Mouse (Mus musculus): ENCODE results near the gene Wfdc3.
"Not testable (repeated sequence)": the region's sequence is repeated elsewhere in the genome, so short reads cannot be mapped to it uniquely, and the experiment has no call there.

Gene Wfdc3

DNA sequence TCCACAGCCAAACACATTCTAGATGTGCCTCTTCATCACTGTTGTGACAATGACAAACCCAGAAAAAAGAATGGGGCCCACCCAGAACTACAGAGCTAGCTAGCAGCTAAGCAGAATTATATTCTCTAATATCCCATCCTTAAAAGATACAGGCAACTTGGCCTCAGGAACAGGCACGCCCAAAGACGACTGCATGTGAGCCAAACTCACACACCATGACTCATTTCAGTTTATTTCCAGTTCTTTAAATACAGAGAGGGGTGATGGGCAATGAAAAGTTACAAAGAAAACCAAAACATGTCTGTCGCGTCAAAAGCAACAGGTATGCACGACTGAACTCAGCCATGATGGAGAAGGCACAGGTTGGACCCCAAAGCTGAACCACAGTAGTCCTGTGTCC is 10.3 kb downstream of the Wfdc3 start:
- no peak for DNase-seq

- DNase-seq, result no peak
Measured at GRCm38 (mm10) chr2:164734839-164735238, 10.9 kb downstream of the Wfdc3 start.

GRCm38 (mm10) chr2:164733259-164733658 is 12.5 kb downstream of the Wfdc3 start:
- no peak for DNase-seq

- DNase-seq, result no peak
Measured at GRCm38 (mm10) chr2:164731719-164732118, 14.0 kb downstream of the Wfdc3 start.

GRCm38 (mm10) chr2:164725895-164726619 is 19.7 kb downstream of the Wfdc3 start:
- peak; percentile 42 for DNase-seq

DNA sequence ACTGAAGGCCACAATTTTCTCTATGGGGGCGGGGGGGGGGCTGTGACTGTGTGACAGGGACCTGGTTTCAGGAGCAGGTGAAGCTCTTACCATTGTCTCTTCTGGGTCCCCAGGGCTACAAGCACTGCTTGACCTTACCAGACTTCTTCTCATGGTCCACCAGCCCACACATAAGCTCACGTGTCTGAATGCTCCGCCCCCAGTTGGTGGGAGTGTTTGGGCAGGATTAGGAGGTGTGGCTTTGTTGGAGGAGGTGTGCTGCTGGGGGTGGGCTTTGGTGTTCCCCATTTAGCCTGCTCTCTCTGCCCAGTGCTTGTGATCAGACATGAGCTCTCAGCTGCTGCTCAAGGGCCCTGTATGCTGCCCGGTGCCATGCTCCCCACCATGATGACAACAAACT is 22.5 kb downstream of the Wfdc3 start:
- no peak for DNase-seq

GRCm38 (mm10) chr2:164716194-164716786 is 29.4 kb downstream of the Wfdc3 start:
- not testable (repeated sequence) for DNase-seq

DNA sequence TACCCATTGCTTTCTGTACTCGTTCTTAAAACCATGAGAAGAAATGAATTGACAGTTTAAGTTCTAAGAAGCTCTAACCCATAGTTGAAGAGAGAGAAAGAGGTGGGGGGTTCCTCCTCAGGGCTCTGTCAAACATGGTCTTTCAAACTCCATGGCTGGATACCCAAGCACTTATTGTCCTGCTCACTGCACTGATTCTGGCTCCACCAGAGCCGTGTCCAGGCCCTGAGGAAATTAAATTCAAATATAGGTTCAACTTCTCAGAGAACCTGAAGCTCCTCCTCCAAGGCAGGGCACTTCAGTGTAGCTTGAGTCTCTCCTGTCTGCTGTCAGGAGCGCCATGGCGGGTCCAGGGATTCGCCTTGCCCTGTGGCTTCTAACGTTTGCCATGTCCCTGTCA is 30.7 kb downstream of the Wfdc3 start, which contains the start of gene Spint5:
Gene Spint5 (plus strand): TSS at position 301 of the 400 bp plus-strand sequence.
- no peak for DNase-seq

GRCm38 (mm10) chr2:164705991-164706390 is 39.7 kb downstream of the Wfdc3 start:
- no peak for DNase-seq

DNA sequence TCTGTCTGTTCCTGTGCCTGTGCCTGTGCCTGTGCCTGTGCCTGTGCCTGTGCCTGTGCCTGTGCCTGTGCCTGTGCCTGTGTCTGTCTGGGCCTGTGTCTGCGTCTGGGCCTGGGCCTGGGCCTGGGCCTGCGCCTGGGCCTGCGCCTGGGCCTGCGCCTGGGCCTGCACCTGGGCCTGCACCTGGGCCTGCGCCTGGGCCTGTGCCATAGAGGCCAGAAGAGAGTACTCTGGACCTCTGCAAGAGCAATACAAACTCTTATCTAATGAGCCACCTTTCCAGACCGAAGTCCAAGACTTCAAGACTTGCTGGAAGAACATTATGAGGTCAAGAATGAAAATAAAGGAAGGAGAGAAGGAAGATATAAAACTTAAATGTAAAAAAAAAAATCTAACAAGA is 40.4 kb downstream of the Wfdc3 start:
- no peak for DNase-seq

DNA sequence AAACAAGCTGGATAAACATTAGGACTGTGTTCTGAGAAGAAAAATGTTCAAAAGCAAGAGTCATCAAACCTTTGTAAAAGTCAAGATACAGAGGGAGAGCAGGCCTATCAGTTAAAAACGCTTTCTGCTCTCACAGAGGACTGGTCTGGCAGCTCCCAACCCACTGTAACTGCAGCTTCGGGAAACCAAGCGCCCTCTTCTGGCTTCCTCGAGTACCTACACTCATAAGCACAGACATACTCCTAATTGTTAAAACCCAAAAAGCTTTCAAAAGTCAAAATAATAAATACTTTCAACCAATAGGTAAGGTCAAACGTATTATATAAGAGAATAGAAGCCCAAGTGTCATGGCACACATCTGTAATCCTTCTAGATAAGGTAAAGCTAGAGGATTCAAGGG is 41.5 kb downstream of the Wfdc3 start:
- DNase-seq, result no peak

DNA sequence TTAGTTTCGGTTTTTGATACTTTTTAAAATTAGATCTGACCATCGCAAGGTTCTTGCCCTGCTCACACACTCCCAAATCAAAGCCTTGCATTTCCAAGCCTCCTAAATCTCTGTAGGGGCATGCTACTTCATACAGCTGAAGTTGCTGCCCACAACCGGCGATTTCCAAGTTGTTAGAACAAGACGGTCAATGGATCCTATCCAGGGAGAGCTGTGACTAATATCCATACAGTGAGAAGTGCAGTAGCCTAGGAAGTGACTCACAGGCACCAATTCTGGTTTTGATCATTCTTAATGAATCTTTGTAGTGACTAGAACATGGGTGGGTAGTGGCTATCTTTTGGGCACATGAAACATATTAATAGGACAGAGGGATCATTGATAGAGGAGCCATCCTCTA is 44.0 kb downstream of the Wfdc3 start:
- no peak for DNase-seq

DNA sequence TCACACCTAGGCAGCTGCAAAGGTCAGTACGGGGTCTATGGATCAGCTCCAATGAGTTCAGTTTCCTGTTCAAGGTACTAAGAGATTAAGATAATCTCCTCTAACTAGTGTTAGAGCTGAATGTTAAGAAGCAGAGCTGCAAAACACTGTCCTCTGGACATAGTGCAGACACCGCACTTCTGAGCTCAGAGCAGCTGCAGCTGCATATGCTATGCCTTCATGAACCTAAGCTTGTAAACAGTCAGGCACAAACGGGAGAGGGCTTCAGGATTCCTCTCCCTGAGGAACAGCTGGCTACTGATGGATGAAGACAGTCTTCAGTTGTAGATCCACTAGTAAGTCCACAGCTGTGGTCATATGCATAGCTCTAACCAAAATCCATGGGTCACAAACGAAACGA is 44.8 kb downstream of the Wfdc3 start:
- no peak for DNase-seq

DNA sequence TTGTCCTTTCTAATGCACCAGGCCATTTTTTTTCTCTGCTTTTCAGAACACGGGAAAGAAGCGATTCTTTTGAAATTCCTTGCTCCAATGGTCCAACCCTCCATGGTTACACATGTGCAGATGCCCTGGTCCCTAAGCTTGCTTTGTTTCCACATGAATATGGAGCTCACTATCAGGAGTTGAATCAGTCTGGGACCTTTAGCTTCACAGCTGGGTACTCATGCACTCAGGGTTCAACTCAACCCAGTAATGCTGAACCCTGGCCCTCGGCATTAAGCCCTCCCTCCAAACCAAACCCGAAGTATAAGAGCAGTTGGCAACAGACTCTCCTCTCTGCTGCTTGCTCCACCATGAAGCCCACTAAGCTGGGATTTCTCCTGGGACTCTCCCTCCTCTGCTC is 47.5 kb downstream of the Wfdc3 start, which contains the start of gene Spint4:
Gene Spint4 (plus strand): TSS at position 301 of the 400 bp plus-strand sequence.
- DNase-seq, result no peak

DNA sequence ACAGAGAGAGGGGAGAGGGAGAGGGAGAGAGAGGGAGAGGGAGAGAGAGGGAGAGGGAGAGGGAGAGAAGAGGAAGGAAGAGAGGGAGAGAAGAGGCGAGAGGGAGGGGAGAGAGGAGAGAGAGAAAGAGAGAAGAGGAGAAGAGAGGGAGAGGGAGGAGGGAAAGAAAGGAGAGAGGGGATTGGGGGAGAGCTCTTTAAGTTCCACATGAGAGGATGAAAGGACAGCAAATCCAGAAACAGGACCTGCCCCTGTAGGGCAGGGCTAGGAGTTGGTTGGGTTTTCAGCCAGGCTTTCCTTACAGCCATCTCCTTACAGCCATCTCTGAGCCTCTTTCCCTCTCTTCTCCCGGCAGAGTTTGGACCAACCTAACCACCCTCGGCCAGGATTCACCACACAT is 60.9 kb downstream of the Wfdc3 start, which contains the start of gene Wfdc13:
Gene Wfdc13 (plus strand): TSS at position 301 of the 400 bp plus-strand sequence.
- no peak for DNase-seq
